Mouse (Mus musculus) spleen, adult 2 months (tissue): ENCODE data around the gene Gnptab.

Source experiments
- CTCF ChIP-seq: fragments of 200-500 bp; IDR thresholded peaks from 2 replicates; pipeline ENCODE4 v1.5.1; 2011; ENCODE audit warnings: mild to moderate bottlenecking, inconsistent platforms; ENCODE audit not compliant: insufficient read depth, insufficient read length, insufficient replicate concordance; ENCODE audit errors: extremely low read depth
- POLR2A ChIP-seq: fragments of 200-500 bp; IDR thresholded peaks from 2 replicates; pipeline ENCODE4 v1.6.1; 2011; ENCODE audit warnings: low read depth, low read length, inconsistent platforms

GRCm38 (mm10) chr10:88403021-88403420, 24.1 kb downstream of the Gnptab start:
- no peak for TF ChIP-seq POLR2A
- no peak for TF ChIP-seq CTCF
